Mouse (Mus musculus) liver, postnatal 0 days (tissue): ENCODE measurements at regions not wholly inside any gene's neighbourhood (a gene's known extent, or its start where the extent isn't known, plus 50 kb on each side); places are given as distances from the start of the nearest gene placed in this dataset.

Source experiments
- ATAC-seq: fragments of 200-750 bp; cut with Nextera tagmentation; 2 replicates; pipeline ENCODE4 v1.8.0; 2017; ENCODE audit warnings: mild to moderate bottlenecking, moderate library complexity
- DNase-seq: peaks from one replicate; pipeline ENCODE4 v3.0.0-alpha.2; 2016
- H3K27ac ChIP-seq: fragments of 300-500 bp; sonication (generic); 2 replicates; pipeline ENCODE4 v1.5.1; 2014; ENCODE audit warnings: antibody characterized with exemption, moderate library complexity, mild to moderate bottlenecking, low read depth
- H3K27me3 ChIP-seq: fragments of 300-500 bp; sonication (generic); 2 replicates; pipeline ENCODE4 v1.6.1; 2014; ENCODE audit warnings: low read length, control low read depth, mixed read lengths; ENCODE audit not compliant: insufficient read depth
- H3K36me3 ChIP-seq: fragments of 300-500 bp; sonication (generic); replicated peaks from 2 replicates; pipeline ENCODE4 v1.6.1; 2014; ENCODE audit warnings: mild to moderate bottlenecking, control low read depth, low read length, moderate library complexity, mixed read lengths; ENCODE audit not compliant: insufficient read depth
- H3K4me1 ChIP-seq: fragments of 300-500 bp; sonication (generic); 2 replicates; pipeline ENCODE4 v1.6.1; 2014; ENCODE audit warnings: antibody characterized with exemption, mild to moderate bottlenecking, control low read depth; ENCODE audit not compliant: insufficient read depth
- H3K4me2 ChIP-seq: fragments of 300-500 bp; sonication (generic); 2 replicates; pipeline ENCODE4 v1.6.1; 2014; ENCODE audit warnings: low read depth, mild to moderate bottlenecking, low read length, moderate library complexity, mixed read lengths
- H3K4me3 ChIP-seq: fragments of 300-500 bp; sonication (generic); 2 replicates; pipeline ENCODE4 v1.5.1; 2014; ENCODE audit warnings: low read depth, low read length
- H3K9ac ChIP-seq: fragments of 300-500 bp; sonication (generic); replicated peaks from 2 replicates; pipeline ENCODE4 v1.6.1; 2014; ENCODE audit warnings: mild to moderate bottlenecking, moderate library complexity
- H3K9me3 ChIP-seq: fragments of 300-500 bp; sonication (generic); 2 replicates; pipeline ENCODE4 v1.6.1; 2016; ENCODE audit warnings: mild to moderate bottlenecking, control low read depth, low read length, mixed read lengths
- CTCF ChIP-seq: sonication (generic); IDR thresholded peaks from 2 replicates; pipeline ENCODE4 v1.5.1; 2016; ENCODE audit warnings: antibody characterized with exemption, low read depth
- EP300 ChIP-seq: IDR thresholded peaks from 2 replicates; pipeline ENCODE4 v1.6.1; 2016; ENCODE audit warnings: antibody characterized with exemption, low read depth, mild to moderate bottlenecking
- WGBS: fragments of 180-500 bp; shearing (Covaris S2); extraction: QIAGEN DNeasy Blood & Tissue Kit; methylation state at CpG from one replicate; pipeline ENCODE4 v1.1.7; 2014; ENCODE audit not compliant: insufficient replicate concordance; 5-methylcytosine and 5-hydroxymethylcytosine counted together

DNA sequence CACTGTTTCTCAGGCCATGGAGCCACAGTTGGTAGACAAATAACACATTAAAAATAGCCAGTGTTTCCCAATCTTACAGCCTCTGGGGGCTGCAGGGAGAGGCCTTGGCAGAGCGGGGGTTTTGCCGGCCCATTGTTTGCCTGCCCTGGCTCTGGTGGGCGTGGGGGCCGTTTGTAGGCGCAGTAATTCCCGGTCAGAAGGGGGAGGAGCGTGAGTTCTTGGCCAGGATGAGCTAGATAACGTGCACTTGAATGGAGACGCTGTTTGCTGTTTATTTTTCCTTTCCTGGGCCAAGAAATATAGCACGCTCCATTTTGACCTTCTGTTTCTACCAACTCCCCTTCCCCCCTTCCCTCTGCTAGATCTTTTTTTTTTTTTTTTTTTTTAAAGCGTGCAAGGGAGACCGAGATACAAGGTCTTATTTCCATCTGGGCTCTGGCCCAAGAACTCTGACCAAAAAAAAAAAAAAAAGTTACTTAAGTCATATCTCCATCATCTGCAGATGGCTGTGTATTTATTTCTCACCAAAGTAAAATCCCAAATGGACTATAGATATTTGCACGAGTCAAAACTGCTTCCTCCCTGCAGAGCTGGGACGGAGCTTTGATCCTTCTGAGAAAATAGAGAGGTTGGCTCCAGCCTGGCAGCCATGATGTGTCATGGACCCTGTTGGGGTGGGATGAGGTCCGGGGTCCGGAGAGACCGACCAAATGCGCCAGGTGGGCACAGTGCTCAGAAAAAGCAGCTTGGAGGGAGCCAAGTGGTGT, 135.5 kb upstream of the Haao start:
- no peaks in the 10 kb centered on the region for H3K27me3 ChIP-seq
- no peaks in the 10 kb centered on the region for H3K9me3 ChIP-seq
- H3K27ac ChIP-seq = peak overlapping the region; percentile 51; the same call in 1 of the 2 replicates
- H3K9ac ChIP-seq = no peak overlapping the region
- DNase-seq (peak; percentile 48), ATAC-seq (peak; percentile 19; the same call in 1 of the 2 replicates)
- no peak overlapping the region for H3K4me2 ChIP-seq
- 41% methylated on average over 18 of the region's 18 CpGs for WGBS
- H3K4me1 ChIP-seq = peaks cover 20% of the 10 kb centered on the region
- H3K36me3 ChIP-seq = no peaks in the 10 kb centered on the region
- no peak for TF ChIP-seq CTCF
- no peak for TF ChIP-seq EP300
- no peak overlapping the region for H3K4me3 ChIP-seq

DNA sequence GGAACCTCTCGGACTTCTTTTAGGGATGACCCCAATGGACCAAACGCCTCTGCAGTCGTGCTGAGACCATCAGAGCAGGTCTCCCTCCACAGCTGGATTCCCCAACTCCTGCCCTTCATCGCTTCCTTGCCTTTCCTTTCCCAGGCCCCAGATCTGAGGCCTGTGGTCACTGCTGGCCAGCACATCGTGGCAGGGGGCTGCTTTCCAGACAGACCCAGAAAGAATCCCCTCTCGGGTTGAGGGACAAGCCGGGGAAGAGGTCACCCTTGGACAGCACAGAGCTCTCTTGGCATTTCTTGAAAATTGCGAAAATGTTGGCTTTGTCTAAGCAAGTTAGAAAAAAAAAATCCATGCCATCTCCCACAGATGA, 134.9 kb upstream of the Haao start:
- no peak overlapping the region for H3K4me2 ChIP-seq
- H3K27ac ChIP-seq = peak overlapping the region; percentile 51; the same call in 1 of the 2 replicates
- 61% methylated on average over 8 of the region's 8 CpGs for WGBS
- DNase-seq = no peak
- peaks cover 16% of the 10 kb centered on the region for H3K4me1 ChIP-seq
- no peak overlapping the region for H3K4me3 ChIP-seq
- H3K27me3 ChIP-seq = no peaks in the 10 kb centered on the region
- no peaks in the 10 kb centered on the region for H3K9me3 ChIP-seq
- H3K36me3 ChIP-seq = no peaks in the 10 kb centered on the region
- ATAC-seq = no peak
- TF ChIP-seq EP300 (no peak), CTCF (no peak)
- H3K9ac ChIP-seq = no peak overlapping the region

DNA sequence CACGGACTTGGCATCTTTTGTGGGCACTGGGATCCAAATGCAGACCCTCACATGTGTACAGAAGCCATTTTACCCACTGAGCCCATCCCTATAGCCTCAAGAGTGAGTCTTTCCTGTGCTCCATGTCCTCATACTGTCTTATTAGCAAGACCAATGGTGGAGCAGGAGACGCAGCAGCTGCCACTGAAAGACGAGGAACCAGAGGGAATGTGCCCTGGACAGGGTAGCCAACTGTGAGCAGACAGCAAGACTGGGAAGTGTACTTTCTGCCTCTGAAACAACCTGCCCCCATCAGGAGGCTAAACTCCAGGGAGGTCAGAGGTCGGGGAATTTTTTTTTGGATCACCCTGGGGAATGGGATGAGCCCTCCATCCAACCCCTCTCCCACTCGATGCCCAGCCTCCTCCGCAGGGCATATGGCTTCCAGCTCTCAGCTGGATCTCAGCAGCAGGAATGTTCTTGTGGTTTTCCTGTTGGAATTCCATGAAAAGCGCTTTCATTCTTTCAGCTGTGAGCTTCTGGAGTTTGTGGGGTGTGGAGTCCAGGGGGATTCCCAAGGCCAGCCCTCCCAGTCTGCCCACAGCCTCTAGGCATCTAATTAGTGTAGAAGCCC, 131.2 kb upstream of the Haao start:
- DNase-seq = no peak
- Histone ChIP-seq H3K36me3 (no peaks in the 10 kb centered on the region), H3K27ac (no peak overlapping the region), H3K9me3 (no peaks in the 10 kb centered on the region), H3K4me1 (peaks cover 20% of the 10 kb centered on the region), H3K4me2 (no peak overlapping the region), H3K4me3 (no peak overlapping the region), H3K9ac (no peak overlapping the region), H3K27me3 (no peaks in the 10 kb centered on the region)
- TF ChIP-seq EP300 = no peak
- no peak for TF ChIP-seq CTCF
- ATAC-seq = no peak
- 67% methylated on average over 7 of the region's 7 CpGs for WGBS

DNA sequence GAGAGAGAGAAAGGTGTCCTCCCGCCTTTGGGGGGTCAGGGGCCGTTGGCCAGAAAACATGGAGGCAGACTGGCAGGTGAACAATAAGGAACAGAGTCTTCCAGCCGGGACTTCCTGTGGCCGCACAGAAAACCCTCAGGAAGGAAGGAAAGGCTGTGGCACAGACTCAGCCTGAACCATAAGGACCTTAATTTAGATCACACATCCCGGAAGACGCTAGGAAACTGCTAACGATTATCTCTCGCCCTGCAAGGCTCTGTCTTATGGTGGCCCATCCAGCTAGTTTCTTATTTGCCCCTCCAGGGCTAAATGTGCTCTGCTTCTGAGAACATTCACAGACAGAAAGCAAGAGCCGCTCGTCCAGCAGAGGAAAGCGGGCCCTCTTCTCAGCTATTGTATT, 130.0 kb upstream of the Haao start:
- H3K27me3 ChIP-seq = no peaks in the 10 kb centered on the region
- H3K4me3 ChIP-seq = no peak overlapping the region
- H3K9me3 ChIP-seq = no peaks in the 10 kb centered on the region
- ATAC-seq (no peak), DNase-seq (no peak)
- no peaks in the 10 kb centered on the region for H3K36me3 ChIP-seq
- no peak overlapping the region for H3K9ac ChIP-seq
- TF ChIP-seq EP300 = no peak
- TF ChIP-seq CTCF = no peak
- no peak overlapping the region for H3K4me2 ChIP-seq
- H3K4me1 ChIP-seq = peaks cover 16% of the 10 kb centered on the region
- WGBS = 43% methylated on average over 11 of the region's 11 CpGs
- H3K27ac ChIP-seq = peak overlapping the region; percentile 3

DNA sequence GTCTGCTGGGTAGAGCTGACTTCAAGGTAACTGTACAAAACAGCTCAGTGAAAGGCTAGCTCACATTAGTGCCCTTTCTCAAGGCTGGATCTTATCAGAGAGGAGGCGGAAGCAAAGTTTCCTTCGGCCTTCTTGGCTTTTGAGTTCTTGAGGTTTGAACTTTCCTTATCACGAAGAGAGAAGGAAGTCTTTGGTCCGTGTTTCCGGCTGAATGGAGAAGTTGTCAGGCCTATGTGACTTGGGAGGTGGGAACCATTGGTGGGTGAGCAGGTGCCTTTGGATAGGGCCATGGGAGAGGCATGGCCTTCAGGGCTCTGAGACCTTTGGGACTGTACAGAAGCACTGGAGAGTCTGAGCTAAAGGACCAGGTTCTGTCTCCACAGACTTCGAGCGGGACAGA, 128.1 kb upstream of the Haao start:
- no peaks in the 10 kb centered on the region for H3K9me3 ChIP-seq
- 28% methylated on average over 7 of the region's 7 CpGs for WGBS
- H3K9ac ChIP-seq = no peak overlapping the region
- H3K27ac ChIP-seq = no peak overlapping the region
- H3K4me3 ChIP-seq = no peak overlapping the region
- ATAC-seq (no peak), DNase-seq (no peak)
- H3K4me2 ChIP-seq = no peak overlapping the region
- no peaks in the 10 kb centered on the region for H3K27me3 ChIP-seq
- H3K4me1 ChIP-seq = peaks cover 14% of the 10 kb centered on the region
- TF ChIP-seq EP300 = no peak
- no peak for TF ChIP-seq CTCF
- no peaks in the 10 kb centered on the region for H3K36me3 ChIP-seq

DNA sequence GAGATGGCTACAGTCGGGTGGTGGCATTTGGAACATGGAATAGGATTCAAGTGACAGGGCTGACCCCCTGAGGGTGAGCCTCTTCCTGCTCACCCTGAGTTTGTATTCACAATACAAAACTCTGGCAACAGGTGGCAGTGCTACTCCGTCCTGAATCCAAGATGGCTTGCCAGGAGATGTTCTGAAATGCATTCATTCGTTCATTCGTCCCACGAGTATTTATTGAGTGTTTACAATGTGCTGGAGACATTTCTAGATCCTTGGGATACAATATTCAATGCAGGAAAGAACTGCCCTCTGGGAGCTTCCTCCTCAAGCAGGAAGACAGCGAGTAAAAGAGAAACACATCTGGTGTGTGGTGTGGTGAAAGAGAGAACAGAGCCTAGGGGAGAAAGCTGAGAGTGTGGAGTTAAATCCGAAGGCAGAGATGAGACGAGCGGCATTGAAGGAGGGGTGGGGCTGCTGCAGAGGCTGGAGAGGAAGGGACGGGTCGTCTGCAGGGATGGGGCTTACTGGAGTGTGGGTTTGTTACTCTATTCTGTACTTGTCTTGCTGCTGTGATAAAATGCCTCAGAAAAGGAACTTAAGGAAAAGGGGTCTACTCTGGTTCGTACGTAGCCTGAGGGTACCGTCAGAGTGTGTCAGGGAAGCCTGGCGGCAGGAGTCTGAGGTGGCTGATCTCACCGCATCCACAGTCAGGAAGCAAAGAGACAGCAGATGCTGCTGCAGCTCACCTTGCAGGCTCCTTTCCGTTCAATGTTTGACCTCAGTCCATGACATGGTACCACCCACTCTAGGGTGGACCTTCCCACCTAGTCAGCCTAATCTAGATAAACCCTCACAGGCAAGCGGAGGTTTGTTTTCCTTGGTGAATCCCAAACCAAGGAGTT, 125.9 kb upstream of the Haao start:
- no peak for DNase-seq
- H3K9ac ChIP-seq = no peak overlapping the region
- H3K9me3 ChIP-seq = no peaks in the 10 kb centered on the region
- no peak overlapping the region for H3K27ac ChIP-seq
- ATAC-seq = no peak
- WGBS = 21% methylated on average over 18 of the region's 18 CpGs
- no peaks in the 10 kb centered on the region for H3K27me3 ChIP-seq
- no peak overlapping the region for H3K4me3 ChIP-seq
- peaks cover 9% of the 10 kb centered on the region for H3K4me1 ChIP-seq
- TF ChIP-seq EP300 (no peak), CTCF (peak; percentile 69)
- H3K36me3 ChIP-seq = no peaks in the 10 kb centered on the region
- peak overlapping the region; percentile 48 for H3K4me2 ChIP-seq
